Mouse (Mus musculus) neutrophil, adult 5-6 weeks (primary cell): ENCODE measurements at regions not wholly inside any gene's neighbourhood (a gene's known extent, or its start where the extent isn't known, plus 50 kb on each side); places are given as distances from the start of the nearest gene placed in this dataset.

ENCODE experiments used
- ATAC-seq: fragments of 151-379, 151-347 bp; 2 replicates; pipeline ENCODE4 v1.8.0; 2017; ENCODE audit warnings: mild to moderate bottlenecking, moderate TSS enrichment; ENCODE audit not compliant: insufficient number of reproducible peaks, poor library complexity, low FRiP score, severe bottlenecking; ENCODE audit errors: extremely low read depth

- no peak for ATAC-seq
Measured at GRCm38 (mm10) chr13:92967025-92967610, 122.6 kb downstream of the Mtx3 start.

DNA sequence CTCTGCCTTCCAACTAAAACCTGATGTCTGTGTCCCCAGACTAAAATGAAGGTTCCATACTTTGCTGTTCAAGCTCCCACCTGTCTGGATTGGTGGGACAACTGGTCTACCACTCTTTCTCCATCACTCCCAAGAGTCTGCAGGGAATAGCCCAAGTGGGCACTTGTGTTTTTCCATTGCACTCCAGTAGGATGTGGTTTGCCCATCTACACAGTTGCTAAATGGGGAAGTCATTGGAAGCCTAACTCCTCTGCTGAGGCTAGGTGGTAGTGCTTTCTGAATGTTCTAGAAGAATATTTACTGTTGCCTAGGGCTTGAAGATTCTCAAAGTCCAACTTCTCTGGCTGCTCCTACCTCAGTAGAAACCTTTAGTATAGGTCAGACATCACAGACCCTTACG lies 125.0 kb downstream of the Mtx3 start:
- ATAC-seq: no peak

DNA sequence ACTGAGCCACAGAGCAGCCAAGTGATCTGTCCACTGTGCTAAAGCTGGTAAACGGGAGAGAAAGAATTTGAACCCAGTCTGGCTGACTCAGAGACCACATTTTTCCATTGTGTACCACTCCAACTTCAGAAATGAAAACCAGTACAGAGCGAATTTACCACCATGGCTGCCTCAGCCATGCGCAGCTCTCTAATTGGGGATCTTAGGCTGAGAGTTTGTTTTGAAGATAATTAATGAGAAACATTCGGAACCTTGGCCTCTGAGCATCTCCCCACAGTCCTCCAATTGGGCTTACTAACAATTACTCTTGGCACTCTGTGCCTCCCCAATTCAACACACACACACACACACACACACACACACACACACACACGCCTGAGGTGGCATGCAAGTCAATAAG lies 128.3 kb downstream of the Mtx3 start:
- no peak for ATAC-seq

DNA sequence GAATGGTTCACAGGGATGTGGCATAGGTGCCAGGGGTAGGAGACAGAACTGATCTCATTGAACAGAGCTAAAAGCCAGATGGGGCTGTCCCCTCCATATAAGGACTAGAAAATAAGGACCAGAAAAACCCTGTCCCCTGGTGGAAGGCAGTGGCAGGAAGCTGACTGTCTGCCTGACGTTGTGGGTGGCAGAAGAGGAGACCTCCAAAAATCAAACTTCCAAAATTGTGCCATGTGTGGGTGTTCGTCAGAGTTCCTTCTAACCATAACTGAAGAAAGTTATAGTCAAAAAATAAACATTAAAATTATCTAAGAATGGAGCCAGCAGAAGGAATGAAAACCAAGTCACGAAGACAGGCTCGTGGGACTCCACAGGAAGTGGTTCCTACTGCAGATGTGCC lies 129.2 kb downstream of the Mtx3 start:
- ATAC-seq: no peak

DNA sequence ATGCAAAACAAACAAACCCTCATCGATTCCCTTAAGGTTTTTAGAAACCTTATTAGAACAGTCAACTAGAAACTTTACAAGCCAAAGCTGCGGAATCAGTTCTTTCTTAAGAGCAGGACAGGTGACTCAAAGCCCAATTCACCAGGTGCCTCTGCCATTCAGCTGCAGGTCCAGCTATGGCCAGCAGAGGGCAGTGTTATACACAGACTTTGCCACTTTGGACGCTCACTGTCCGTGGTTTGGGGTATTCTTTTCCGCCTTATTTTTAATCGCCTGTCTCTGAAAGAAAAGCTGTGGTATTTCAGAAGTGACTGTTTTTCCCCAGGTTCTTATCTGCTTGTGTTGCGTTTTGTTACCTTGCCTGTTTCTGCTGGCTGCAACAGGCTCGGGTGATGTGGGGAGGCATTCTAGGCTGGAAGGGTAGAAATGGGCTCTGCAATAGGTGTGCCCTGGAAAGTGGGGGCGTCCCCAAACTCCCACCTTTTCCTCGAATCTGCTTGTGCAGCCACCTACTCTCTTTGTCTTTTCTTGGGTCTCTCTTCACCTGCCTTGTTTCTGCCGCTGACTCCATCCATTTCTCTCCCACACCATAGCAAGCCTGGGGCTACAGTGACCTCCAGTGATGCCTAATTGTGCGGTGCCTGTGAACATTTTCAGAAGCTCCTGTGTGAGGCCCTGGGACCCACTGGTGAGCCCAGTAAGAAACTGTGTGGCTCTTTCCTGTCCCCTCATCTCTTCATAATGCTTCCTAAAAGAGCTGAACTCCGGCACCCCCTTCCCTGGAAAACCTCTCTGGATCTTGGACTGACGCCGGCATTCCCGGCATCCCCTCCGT lies 142.4 kb downstream of the Mtx3 start:
- peak; percentile 82; the same call in 1 of the 2 replicates for ATAC-seq

DNA sequence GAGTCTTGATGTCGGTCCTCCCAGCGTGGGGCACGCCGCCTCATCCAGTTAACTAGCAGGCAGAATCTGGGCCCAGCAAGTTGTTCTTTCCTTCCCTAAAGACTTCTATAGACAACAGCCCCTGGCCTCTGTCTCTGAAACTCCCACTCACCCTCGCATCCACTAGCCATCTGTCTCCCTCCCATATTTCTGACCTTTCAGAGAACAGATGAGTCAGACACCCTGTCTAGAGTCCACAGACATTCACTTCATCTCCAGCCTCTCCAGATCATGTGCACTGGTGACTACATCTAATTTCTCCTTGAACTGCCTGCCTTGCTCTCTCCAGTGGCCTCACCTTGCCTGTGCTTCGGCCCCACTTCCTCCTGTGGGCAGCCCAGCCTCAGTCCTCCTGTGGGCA lies 143.1 kb downstream of the Mtx3 start:
- no peak for ATAC-seq

GRCm38 (mm10) chr13:92988600-92988999 lies 144.0 kb downstream of the Mtx3 start:
- no peak for ATAC-seq

GRCm38 (mm10) chr13:92990316-92991206 lies 146.0 kb downstream of the Mtx3 start:
- ATAC-seq: no peak
